Mouse (Mus musculus) embryonic facial prominence, embryonic 13.5 days (tissue): ENCODE results near the gene Ptprcap. TPM values are rescaled to one million over a fixed set of nuclear protein-coding genes. Genes with fewer than 3 reads are reported as not detected.

ENCODE experiments used
- ATAC-seq: fragments of 200-750 bp; cut with Nextera tagmentation; 2 replicates; pipeline ENCODE4 v1.8.0; 2017; ENCODE audit warnings: low read depth; ENCODE audit not compliant: insufficient number of reproducible peaks, insufficient read depth, low FRiP score, low TSS enrichment
- H3K27ac ChIP-seq: fragments of 300-500 bp; sonication (generic); 2 replicates; pipeline ENCODE4 v1.5.1; 2015; ENCODE audit warnings: moderate library complexity, mild to moderate bottlenecking, inconsistent platforms
- H3K27me3 ChIP-seq: fragments of 300-500 bp; sonication (generic); 2 replicates; pipeline ENCODE4 v1.6.1; 2015; ENCODE audit warnings: mild to moderate bottlenecking, inconsistent platforms
- H3K36me3 ChIP-seq: fragments of 300-500 bp; sonication (generic); 2 replicates; pipeline ENCODE4 v1.6.1; 2015; ENCODE audit warnings: mild to moderate bottlenecking, inconsistent platforms
- H3K4me1 ChIP-seq: fragments of 300-500 bp; sonication (generic); 2 replicates; pipeline ENCODE4 v1.6.1; 2015; ENCODE audit warnings: inconsistent platforms
- H3K4me2 ChIP-seq: fragments of 300-500 bp; sonication (generic); 2 replicates; pipeline ENCODE4 v1.6.1; 2015; ENCODE audit warnings: moderate library complexity, mild to moderate bottlenecking, inconsistent platforms
- H3K4me3 ChIP-seq: fragments of 300-500 bp; sonication (generic); 2 replicates; pipeline ENCODE4 v1.5.1; 2015; ENCODE audit warnings: mild to moderate bottlenecking, inconsistent platforms
- H3K9ac ChIP-seq: fragments of 300-500 bp; sonication (generic); 2 replicates; pipeline ENCODE4 v1.6.1; 2015; ENCODE audit warnings: mild to moderate bottlenecking, inconsistent platforms
- H3K9me3 ChIP-seq: fragments of 300-500 bp; sonication (generic); 2 replicates; pipeline ENCODE4 v1.6.1; 2016; ENCODE audit warnings: inconsistent platforms
- WGBS: fragments of 180-500 bp; shearing (Covaris S2); methylation state at CpG from one replicate; pipeline ENCODE4 v1.1.7; 2015; ENCODE audit warnings: mixed read lengths; 5-methylcytosine and 5-hydroxymethylcytosine counted together
- polyA plus RNA-seq: library from polyadenylated mRNA; unstranded; fragments of >200 nt; fragmentation: Nextera tagmentation; extraction: Ambion mirVana; gene quantifications from 2 replicates; pipeline ENCODE4 v1.2.1, GENCODE M21; 2015

Ptprcap gene
- polyA plus RNA-seq, 1 experiment from 2014 or later = 3.0 TPM

GRCm38 (mm10) chr19:4162646-4163542, 9.5 kb downstream of the Ptprcap start, which contains the start of gene Rps6kb2:
Rps6kb2 (minus strand) TSS chr19:4163354.
- peak; percentile 71 for ATAC-seq

GRCm38 (mm10) chr19:4163543-4163887, 10.1 kb downstream of the Ptprcap start:
- peak overlapping the region; percentile 81 for H3K27ac ChIP-seq
- no peaks in the 10 kb centered on the region for H3K9me3 ChIP-seq
- WGBS = 32% methylated on average over 4 of the region's 4 CpGs
- peak overlapping the region; percentile 69 for H3K4me3 ChIP-seq
- peak overlapping the region; percentile 84 for H3K9ac ChIP-seq
- H3K4me2 ChIP-seq = peak overlapping the region; percentile 86
- H3K4me1 ChIP-seq = peaks cover 14% of the 10 kb centered on the region
- peaks cover 28% of the 10 kb centered on the region for H3K36me3 ChIP-seq
- no peaks in the 10 kb centered on the region for H3K27me3 ChIP-seq
- no peak for ATAC-seq

More at GRCm38 (mm10) chr19:4162646-4163542, 9.5 kb downstream of the Ptprcap start, which contains the start of gene Rps6kb2:
- Histone ChIP-seq H3K9ac (peak within 1 kb of the TSS; percentile 84), H3K4me1 (peaks cover 14% of the 10 kb centered on the region), H3K27me3 (no peaks in the 10 kb centered on the region), H3K9me3 (no peaks in the 10 kb centered on the region), H3K27ac (peak within 1 kb of the TSS; percentile 81), H3K4me2 (peak within 1 kb of the TSS; percentile 86), H3K36me3 (peaks cover 34% of the 10 kb centered on the region), H3K4me3 (peak within 1 kb of the TSS; percentile 69)
- WGBS = 6% methylated on average over 42 of the region's 42 CpGs

DNA sequence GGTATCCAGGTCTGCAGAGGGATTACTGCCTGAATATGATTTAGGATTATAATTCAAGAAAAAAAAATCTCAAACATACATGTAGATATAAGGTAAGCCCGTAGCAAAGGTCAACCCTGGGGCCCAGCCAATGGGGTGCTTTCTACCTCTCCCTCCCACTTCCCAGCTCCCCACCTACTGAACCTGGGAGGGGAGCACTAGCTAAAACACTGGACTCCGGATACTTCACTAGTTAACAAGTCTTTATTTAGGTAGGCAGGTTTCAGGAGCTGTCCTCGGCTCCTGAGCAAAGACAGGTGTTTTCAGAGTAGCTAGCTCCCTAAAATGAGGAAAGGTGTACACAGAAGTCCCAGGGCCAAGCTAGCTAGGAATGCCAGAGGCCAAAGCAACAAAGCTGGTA, 10.7 kb downstream of the Ptprcap start:
- 78% methylated on average over 3 of the region's 3 CpGs for WGBS
- no peak overlapping the region for H3K27ac ChIP-seq
- peaks cover 14% of the 10 kb centered on the region for H3K4me1 ChIP-seq
- H3K9me3 ChIP-seq = no peaks in the 10 kb centered on the region
- H3K36me3 ChIP-seq = peaks cover 22% of the 10 kb centered on the region
- no peak for ATAC-seq
- no peak overlapping the region for H3K4me2 ChIP-seq
- H3K27me3 ChIP-seq = no peaks in the 10 kb centered on the region
- H3K9ac ChIP-seq = no peak overlapping the region
- no peak overlapping the region for H3K4me3 ChIP-seq

DNA sequence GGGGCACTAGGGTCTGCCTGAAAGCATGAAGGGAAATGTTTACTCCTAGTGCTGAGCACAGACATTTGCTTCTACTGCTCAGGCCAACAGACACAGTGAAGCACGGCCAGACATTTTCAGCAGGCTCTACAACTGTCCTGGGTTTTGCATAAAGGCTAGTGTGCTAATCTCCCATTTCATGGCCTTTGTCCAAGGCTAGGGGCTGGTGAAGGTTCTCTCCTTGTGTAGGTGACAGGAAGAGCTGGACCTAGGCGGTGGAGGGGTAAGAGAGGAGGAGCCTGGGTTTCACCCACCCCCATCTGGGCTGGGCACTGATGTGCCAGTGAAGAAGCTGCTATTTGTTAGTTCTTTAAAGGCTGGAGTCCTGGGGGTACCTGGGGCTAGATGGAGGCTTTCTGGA, 11.3 kb downstream of the Ptprcap start:
- H3K4me2 ChIP-seq = no peak overlapping the region
- no peaks in the 10 kb centered on the region for H3K27me3 ChIP-seq
- H3K9ac ChIP-seq = 0 out of 2 replicates have a peak overlapping the region, but pooled peaks have one; percentile 36
- peaks cover 15% of the 10 kb centered on the region for H3K4me1 ChIP-seq
- no peak for ATAC-seq
- H3K4me3 ChIP-seq = no peak overlapping the region; the same call in 1 of the 2 replicates
- WGBS = 68% methylated on average over 2 of the region's 2 CpGs
- H3K27ac ChIP-seq = no peak overlapping the region
- peaks cover 15% of the 10 kb centered on the region for H3K36me3 ChIP-seq
- H3K9me3 ChIP-seq = no peaks in the 10 kb centered on the region

- H3K27me3 ChIP-seq = no peaks in the 10 kb centered on the region
- peaks cover 33% of the 10 kb centered on the region for H3K4me1 ChIP-seq
- H3K27ac ChIP-seq = no peak overlapping the region
- H3K4me2 ChIP-seq = no peak overlapping the region
- no peak for ATAC-seq
- 81% methylated on average over 9 of the region's 9 CpGs for WGBS
- H3K36me3 ChIP-seq = no peaks in the 10 kb centered on the region
- no peak overlapping the region for H3K9ac ChIP-seq
- H3K9me3 ChIP-seq = no peaks in the 10 kb centered on the region
- H3K4me3 ChIP-seq = no peak overlapping the region
Measured at GRCm38 (mm10) chr19:4166678-4167476, 13.5 kb downstream of the Ptprcap start.

DNA sequence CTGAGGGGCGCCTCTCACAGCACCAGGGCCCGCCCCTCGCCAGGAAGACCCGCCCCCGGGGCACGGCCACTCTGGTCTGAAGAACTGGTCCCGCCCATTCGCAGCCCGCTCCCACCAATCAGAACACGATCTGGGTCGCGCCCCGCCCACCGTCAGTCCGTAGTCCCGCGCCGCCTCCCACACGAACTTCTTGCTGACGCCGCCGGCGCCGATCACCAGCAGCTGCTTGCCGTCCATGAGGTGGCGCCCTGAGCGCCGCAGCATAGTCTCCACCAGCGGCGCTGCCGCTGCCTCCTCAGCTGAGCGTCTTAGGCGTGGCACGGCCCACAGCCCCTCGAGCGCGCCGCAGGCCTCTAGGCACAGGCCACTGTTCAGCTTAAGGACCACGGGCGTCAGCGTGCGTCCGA, 16.0 kb downstream of the Ptprcap start:
- ATAC-seq = peak; percentile 92
- WGBS = under 1% methylated on average over 43 of the region's 43 CpGs

GRCm38 (mm10) chr19:4169810-4170209, 16.4 kb downstream of the Ptprcap start:
- peak overlapping the region; percentile 86 for H3K27ac ChIP-seq
- H3K4me2 ChIP-seq = peak overlapping the region; percentile 89
- H3K9me3 ChIP-seq = no peaks in the 10 kb centered on the region
- H3K4me1 ChIP-seq = peaks cover 22% of the 10 kb centered on the region
- no peak; the same call in none of the 2 replicates for ATAC-seq
- H3K4me3 ChIP-seq = peak overlapping the region; percentile 51
- peak overlapping the region; percentile 81 for H3K9ac ChIP-seq
- no peaks in the 10 kb centered on the region for H3K27me3 ChIP-seq
- no peaks in the 10 kb centered on the region for H3K36me3 ChIP-seq
- WGBS = 10% methylated on average over 27 of the region's 27 CpGs

More for the DNA sequence above, 16.0 kb downstream of the Ptprcap start:
- Histone ChIP-seq H3K27ac (peak overlapping the region; percentile 86), H3K4me1 (peaks cover 22% of the 10 kb centered on the region), H3K9me3 (no peaks in the 10 kb centered on the region), H3K4me3 (peak overlapping the region; percentile 51), H3K9ac (peak overlapping the region; percentile 81), H3K27me3 (no peaks in the 10 kb centered on the region), H3K36me3 (no peaks in the 10 kb centered on the region), H3K4me2 (peak overlapping the region; percentile 89)

- Histone ChIP-seq H3K4me2 (no peak overlapping the region), H3K36me3 (no peaks in the 10 kb centered on the region), H3K9me3 (no peaks in the 10 kb centered on the region), H3K27me3 (no peaks in the 10 kb centered on the region), H3K4me3 (no peak overlapping the region), H3K9ac (peak overlapping the region; percentile 81), H3K27ac (peak overlapping the region; percentile 55; the same call in 1 of the 2 replicates), H3K4me1 (peaks cover 31% of the 10 kb centered on the region)
- WGBS = 82% methylated on average over 10 of the region's 10 CpGs
- no peak for ATAC-seq
Measured at GRCm38 (mm10) chr19:4170723-4171392, 17.5 kb downstream of the Ptprcap start.

- Histone ChIP-seq H3K9ac (peak overlapping the region; percentile 46), H3K4me1 (peaks cover 33% of the 10 kb centered on the region), H3K27me3 (no peaks in the 10 kb centered on the region), H3K4me2 (0 out of 2 replicates have a peak overlapping the region, but pooled peaks have one; percentile 1), H3K9me3 (no peaks in the 10 kb centered on the region), H3K4me3 (no peak overlapping the region), H3K27ac (peak overlapping the region; percentile 55; the same call in 1 of the 2 replicates), H3K36me3 (no peaks in the 10 kb centered on the region)
- no peak for ATAC-seq
- WGBS = 54% methylated on average over 13 of the region's 13 CpGs
Measured at GRCm38 (mm10) chr19:4171393-4172290, 18.2 kb downstream of the Ptprcap start.

- Histone ChIP-seq H3K9ac (peak overlapping the region; percentile 40), H3K27me3 (no peaks in the 10 kb centered on the region), H3K4me3 (no peak overlapping the region), H3K9me3 (no peaks in the 10 kb centered on the region), H3K36me3 (no peaks in the 10 kb centered on the region), H3K27ac (no peak overlapping the region), H3K4me1 (peaks cover 33% of the 10 kb centered on the region), H3K4me2 (no peak overlapping the region)
- no peak for ATAC-seq
- WGBS = 54% methylated on average over 11 of the region's 11 CpGs
Measured at GRCm38 (mm10) chr19:4172925-4173324, 19.5 kb downstream of the Ptprcap start.
